Mouse (Mus musculus) olfactory bulb, adult 2 months (tissue): ENCODE results near the gene Syngr4. TPM values are rescaled to one million over a fixed set of nuclear protein-coding genes. Genes with fewer than 3 reads are reported as not detected.
"Not testable (repeated sequence)": the region's sequence is repeated elsewhere in the genome, so short reads cannot be mapped to it uniquely, and the experiment has no call there.

Experiments
- H3K27ac ChIP-seq: fragments of 200-500 bp; 2 replicates; pipeline ENCODE4 v1.5.1; 2012; ENCODE audit warnings: low read depth, low read length; ENCODE audit not compliant: insufficient read depth
- H3K4me1 ChIP-seq: fragments of 200-500 bp; 2 replicates; pipeline ENCODE4 v1.6.1; 2012; ENCODE audit warnings: low read length; ENCODE audit not compliant: control insufficient read depth, insufficient read depth
- H3K4me3 ChIP-seq: fragments of 200-500 bp; 2 replicates; pipeline ENCODE4 v1.5.1; 2012; ENCODE audit warnings: mild to moderate bottlenecking, low read depth, low read length, moderate library complexity; ENCODE audit not compliant: insufficient read depth
- CTCF ChIP-seq: fragments of 200-500 bp; IDR thresholded peaks from 2 replicates; pipeline ENCODE4 v1.5.1; 2012; ENCODE audit warnings: low read depth, mild to moderate bottlenecking, low read length, moderate library complexity; ENCODE audit not compliant: insufficient read depth
- POLR2A ChIP-seq: fragments of 200-500 bp; IDR thresholded peaks from 2 replicates; pipeline ENCODE4 v1.6.1; 2012; ENCODE audit warnings: mild to moderate bottlenecking, low read depth, low read length, moderate library complexity; ENCODE audit not compliant: insufficient read depth
- WGBS: fragments of 180-500 bp; shearing (Covaris S2); methylation state at CpG from one replicate; pipeline ENCODE4 v1.1.7; 2018; 5-methylcytosine and 5-hydroxymethylcytosine counted together
- polyA plus RNA-seq: library from polyadenylated mRNA; stranded (reverse); fragments of >200 nt; gene quantifications from 2 replicates; pipeline ENCODE4 v1.2.4, GENCODE M21; 2012; ENCODE audit warnings: low replicate concordance; ENCODE audit not compliant: missing spikeins, insufficient read depth, insufficient read length

The Syngr4 gene
- polyA plus RNA-seq, 1 experiment, result not detected

DNA sequence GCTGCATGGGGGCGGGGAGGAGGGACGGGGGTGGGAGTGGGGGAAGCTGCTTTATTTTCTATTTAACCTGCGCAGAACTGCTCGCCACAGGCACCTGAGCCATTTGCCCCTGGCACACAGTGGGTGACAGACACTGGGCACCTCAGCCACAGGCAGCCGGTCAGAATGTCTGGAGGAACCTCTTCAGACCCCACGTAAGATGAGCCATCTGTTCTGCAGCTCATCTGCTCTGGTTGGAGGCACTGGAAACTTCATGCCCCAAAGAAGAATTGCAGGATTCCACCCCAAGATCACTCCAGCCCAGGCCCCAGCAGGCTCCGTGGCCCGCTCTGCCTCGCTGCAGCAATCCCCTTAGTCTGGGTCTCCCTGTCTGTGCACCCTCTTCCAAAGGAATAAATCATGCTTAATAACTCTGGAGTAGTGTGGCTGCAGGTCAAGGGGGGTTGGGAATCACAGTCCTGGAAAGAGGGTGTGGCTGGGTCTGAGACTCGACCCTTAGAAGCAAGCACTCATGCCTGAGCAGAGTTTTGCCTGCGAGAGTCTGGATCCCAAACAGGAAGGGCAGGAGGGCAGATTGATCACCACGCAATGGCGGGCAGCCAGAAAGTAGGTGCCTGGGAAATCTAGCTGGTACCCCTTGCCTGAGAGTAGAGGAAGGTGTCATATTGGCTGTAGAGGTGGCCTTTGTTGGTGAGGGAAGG, 20.6 kb upstream of the Syngr4 start:
- peaks cover 63% of the 10 kb centered on the region for H3K4me1 ChIP-seq
- peak overlapping the region; percentile 82 for H3K27ac ChIP-seq
- 29% methylated on average over 13 of the region's 13 CpGs for WGBS
- no peak for TF ChIP-seq POLR2A
- no peak for TF ChIP-seq CTCF
- H3K4me3 ChIP-seq, result peak overlapping the region; percentile 10

DNA sequence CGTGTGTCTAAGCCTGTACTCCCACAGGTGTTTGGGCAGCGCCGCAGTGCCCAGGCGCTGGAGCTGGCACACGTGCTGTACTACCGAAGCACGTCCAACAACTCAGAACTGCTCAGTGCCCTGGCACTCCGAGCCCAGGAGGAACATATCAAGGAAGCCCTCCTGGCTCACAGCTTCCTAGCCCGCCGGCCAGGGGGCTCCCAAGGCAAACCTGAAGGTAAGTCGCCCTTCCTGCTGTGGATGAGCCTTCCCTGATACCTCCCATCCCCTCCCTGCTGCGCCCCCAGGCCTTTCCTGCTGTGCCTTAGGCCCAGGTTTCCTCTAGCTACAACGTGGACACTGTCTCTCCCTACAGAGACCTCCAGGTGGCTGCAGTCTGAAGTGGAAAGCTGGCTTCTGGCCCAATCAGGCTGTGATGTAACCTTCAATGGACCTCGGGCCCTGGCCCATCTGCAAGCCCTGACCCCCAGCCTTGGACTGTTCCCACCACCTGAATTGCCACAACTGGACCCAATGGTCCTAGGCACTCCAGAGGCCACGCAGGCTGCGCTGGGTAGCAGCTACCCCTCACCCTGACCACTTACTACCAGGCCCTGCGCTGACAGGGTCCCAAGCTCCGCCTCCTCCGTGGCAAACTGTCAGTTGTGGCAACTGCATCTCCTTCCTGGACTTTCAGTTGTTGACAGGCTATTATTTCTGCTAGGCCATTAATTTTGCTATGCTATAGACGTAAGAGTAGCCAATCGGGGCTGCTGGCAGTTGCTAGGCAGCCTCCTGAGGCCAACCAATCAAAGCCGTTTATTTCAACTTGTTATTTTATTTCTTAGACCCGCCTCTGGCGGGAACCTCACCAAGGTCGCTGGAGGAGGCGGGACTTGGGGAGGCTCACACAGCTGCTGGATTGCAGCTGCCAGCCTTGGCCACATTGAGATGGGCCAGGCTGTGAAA, 19.8 kb upstream of the Syngr4 start:
- Histone ChIP-seq H3K27ac (peak overlapping the region; percentile 68), H3K4me3 (peak overlapping the region; percentile 36), H3K4me1 (peaks cover 60% of the 10 kb centered on the region)
- WGBS, result 22% methylated on average over 26 of the region's 26 CpGs
- peak; percentile 29; the same call in 1 of the 2 replicates for TF ChIP-seq POLR2A
- TF ChIP-seq CTCF, result no peak

DNA sequence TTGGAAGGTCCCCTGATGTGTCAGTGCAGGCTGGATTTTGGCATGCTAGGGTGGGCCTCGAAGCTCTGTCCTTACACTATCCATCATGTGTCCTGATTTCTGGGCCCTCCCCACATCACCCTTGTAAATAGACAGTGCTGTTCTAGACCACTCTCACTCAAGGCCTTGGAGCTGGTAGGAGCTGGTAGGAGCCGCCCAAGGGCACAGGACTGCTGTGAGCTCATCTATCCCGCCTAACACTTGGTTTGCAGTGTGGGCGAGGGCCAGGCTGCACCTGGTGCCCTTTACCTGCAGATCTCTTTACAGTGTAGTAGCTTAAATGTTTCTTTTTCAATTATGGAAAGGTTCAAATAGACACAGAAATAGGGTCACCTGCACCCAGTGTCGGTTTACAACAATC, 18.5 kb upstream of the Syngr4 start:
- 90% methylated on average over 5 of the region's 5 CpGs for WGBS
- no peak overlapping the region for H3K27ac ChIP-seq
- no peak overlapping the region for H3K4me3 ChIP-seq
- TF ChIP-seq CTCF (no peak), POLR2A (no peak)
- H3K4me1 ChIP-seq, result peaks cover 47% of the 10 kb centered on the region

DNA sequence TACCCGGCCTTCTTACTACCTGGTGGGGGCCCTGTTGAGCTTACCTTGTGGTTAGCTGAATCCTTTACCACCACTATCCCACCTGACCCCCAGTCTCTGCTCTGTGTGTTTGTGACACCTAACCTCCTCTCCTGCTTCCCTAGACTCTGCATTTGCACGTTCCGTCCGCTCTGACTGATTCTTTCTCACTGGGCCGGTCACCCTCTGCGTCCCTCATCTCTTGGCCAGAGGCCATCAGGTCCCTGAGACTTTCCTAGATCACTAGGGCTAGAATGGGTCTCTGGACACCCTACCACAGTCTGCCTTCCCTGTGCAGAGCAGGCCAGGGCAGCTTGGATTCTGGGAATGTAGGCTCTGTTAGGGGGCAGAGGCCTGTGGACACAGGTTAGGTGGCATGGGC, 17.6 kb upstream of the Syngr4 start:
- 91% methylated on average over 6 of the region's 6 CpGs for WGBS
- peaks cover 38% of the 10 kb centered on the region for H3K4me1 ChIP-seq
- H3K27ac ChIP-seq, result no peak overlapping the region
- no peak for TF ChIP-seq POLR2A
- TF ChIP-seq CTCF, result no peak
- no peak overlapping the region for H3K4me3 ChIP-seq

DNA sequence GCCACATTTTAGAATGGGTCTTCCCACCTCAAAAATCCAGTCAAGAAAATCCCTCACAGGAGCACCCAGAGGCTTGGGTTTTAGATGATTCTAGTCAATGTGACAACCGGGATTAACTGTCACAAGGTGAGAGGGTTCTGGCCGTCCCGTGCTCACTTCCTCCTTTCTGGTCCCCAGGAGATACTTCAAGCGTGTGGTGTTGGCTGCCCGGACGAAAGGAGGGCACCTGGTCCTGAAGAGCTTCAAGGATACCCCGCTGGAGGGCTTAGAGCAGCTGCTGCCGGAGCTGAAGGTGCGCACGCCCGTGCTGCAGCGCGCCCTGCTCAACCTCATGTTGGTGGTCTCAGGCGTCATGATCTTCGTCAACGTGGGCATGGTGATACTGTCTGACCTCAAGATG, 12.6 kb upstream of the Syngr4 start:
- whole genome bisulfite sequencing, result 93% methylated on average over 16 of the region's 16 CpGs
- Histone ChIP-seq H3K4me3 (no peak overlapping the region), H3K27ac (no peak overlapping the region), H3K4me1 (peaks cover 5% of the 10 kb centered on the region; the same call in 1 of the 2 replicates)
- TF ChIP-seq CTCF (no peak), POLR2A (no peak)

DNA sequence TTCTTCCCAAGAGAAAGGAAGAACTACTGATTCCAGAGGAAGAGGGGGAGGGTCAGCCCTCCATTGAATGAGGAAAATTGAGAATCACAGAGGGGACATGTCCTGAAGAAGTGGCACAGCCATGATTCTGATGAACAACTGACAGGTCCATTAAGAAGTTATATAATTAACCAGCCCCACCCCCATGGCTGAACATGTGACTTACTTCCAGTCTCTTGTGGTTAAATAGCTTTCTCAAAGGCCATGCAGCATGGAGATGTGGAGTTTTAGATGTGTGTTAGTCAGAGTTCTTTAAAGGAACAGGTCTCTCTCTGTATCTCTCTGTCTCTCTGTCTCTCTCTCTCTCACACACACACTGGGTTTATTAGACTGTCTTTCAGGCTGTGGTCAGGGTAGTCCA, 11.9 kb upstream of the Syngr4 start:
- Histone ChIP-seq H3K27ac (no peak overlapping the region), H3K4me3 (no peak overlapping the region), H3K4me1 (no peaks in the 10 kb centered on the region)
- TF ChIP-seq POLR2A, result no peak
- no peak for TF ChIP-seq CTCF

DNA sequence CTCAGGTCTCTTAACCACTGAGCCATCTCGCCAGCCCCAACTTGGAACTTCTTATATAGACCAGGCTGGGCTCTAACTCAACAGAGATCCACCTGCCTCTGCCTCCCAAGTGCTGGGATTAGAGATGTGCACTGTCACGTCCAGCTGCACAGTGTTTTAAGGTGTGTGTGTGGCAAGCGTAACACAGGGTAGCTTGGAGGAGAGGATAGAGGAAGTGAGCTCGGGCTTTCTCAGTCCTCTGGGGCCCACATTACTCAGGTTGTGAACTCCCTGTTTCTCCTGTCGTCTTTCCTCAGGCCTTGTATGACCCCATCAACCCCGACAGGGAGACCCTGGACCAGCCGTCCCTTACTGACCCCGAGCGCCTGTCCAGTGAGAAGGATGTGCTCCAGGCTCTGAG, 10.1 kb upstream of the Syngr4 start:
- Histone ChIP-seq H3K4me1 (no peaks in the 10 kb centered on the region), H3K4me3 (no peak overlapping the region), H3K27ac (no peak overlapping the region)
- 94% methylated on average over 9 of the region's 9 CpGs for WGBS
- TF ChIP-seq CTCF, result no peak
- TF ChIP-seq POLR2A, result no peak

DNA sequence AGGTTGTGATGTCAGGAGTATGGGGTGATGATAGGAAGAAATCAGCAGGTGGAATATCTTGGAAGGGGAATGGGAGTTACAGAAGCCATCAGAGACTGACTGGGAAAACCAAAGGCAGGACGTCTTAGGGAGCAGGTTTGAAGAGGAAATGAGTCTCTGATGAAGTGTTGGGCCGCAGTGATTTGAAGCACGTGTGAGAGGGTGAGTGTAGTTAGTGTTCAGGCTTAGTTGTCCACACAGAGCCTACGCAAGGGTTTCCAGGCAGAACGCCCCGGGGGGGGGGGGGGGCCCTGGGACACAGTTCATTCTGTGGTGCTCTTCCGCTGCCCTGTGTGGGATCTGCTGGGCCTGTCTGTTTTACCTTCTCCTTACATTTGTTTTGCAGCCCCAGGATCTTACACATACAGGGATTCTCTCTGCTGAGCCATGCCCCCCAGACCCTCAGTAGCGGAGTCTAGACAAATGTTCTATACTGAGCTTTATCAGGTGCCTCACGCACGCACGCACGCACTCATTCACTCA, 6.0 kb upstream of the Syngr4 start:
- 78% methylated on average over 12 of the region's 12 CpGs for WGBS
- H3K27ac ChIP-seq, result no peak overlapping the region
- no peak overlapping the region for H3K4me3 ChIP-seq
- TF ChIP-seq CTCF (no peak), POLR2A (no peak)
- no peaks in the 10 kb centered on the region for H3K4me1 ChIP-seq

DNA sequence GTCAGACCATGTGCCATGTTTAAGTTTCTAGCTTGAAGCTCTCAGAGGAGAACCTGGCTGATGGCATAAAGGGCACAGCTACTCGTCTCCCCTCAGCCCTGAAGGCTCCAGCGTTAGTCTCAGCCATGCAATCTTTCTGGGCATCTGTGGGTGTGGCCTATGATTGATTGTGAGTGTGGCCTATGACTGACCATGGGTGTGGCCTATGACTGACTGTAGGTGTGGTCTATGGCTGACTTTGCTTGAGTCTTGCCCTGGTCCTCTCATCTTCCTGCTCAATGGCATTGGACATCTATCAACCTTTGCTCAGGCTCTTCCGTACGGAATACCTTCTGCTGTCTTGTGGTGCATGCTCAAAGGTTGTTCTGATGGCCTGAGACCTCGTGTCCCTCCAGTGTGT, 5.0 kb upstream of the Syngr4 start:
- H3K4me3 ChIP-seq, result no peak overlapping the region
- no peak overlapping the region for H3K27ac ChIP-seq
- no peaks in the 10 kb centered on the region for H3K4me1 ChIP-seq
- 65% methylated on average over 5 of the region's 5 CpGs for WGBS
- TF ChIP-seq POLR2A (no peak), CTCF (no peak)

DNA sequence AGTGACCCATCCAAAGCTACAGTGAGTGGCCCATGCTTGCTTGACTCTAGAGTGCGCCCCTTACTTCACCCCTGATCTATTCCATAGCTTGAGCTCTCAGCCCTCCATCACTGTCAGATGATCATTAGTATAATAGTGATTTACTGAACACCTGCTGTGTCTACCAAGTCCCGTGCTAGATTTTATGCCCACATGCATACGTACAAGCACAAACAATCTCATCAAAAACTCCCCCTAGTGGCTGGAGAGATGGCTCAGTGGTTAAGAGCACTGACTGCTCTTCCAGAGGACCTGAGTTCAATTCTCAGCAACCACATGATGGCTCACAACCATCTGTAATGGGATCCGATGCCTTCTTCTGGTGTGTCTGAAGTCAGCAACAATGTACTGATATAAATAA, 1.6 kb upstream of the Syngr4 start:
- 46% methylated on average over 4 of the region's 4 CpGs for WGBS
- not testable (repeated sequence) for H3K4me1 ChIP-seq, H3K27ac ChIP-seq, H3K4me3 ChIP-seq
